In genomic region chr6:134086351-134086750, GRCm38 (mm10) we compare ENCODE assay signal across 14 mouse cellular contexts.
"Had no signal": no experiment of that assay in that cellular context is flagged by ENCODE, and none has a peak within 500 bp of the region (broad histone marks: within the 10 kb centered on the region; RNA-seq: fewer than 3 reads in every experiment).

No protein-coding gene starts in this region.

- H3K9me3 ChIP-seq: kidney, embryonic 15.5 days; midbrain, embryonic 12.5 days; neural tube, embryonic 13.5 days; stomach, embryonic 15.5 days had no signal

- H3K4me1 ChIP-seq: midbrain, embryonic 12.5 days had no signal

- H3K9ac ChIP-seq: kidney, embryonic 15.5 days; lung, embryonic 14.5 days; midbrain, embryonic 12.5 days; neural tube, embryonic 13.5 days; stomach, embryonic 15.5 days had no signal

- H3K27ac ChIP-seq: kidney, embryonic 15.5 days; left cerebral cortex, adult 2 months; midbrain, embryonic 12.5 days; neural tube, embryonic 13.5 days; stomach, embryonic 15.5 days had no signal

- DNase-seq: kidney, adult 2 months; kidney, postnatal 14 days; lung, embryonic 14.5 days; lung, postnatal 10 days; lung, postnatal 4 days; right cerebral cortex, postnatal 14 days; thymus, postnatal 36 days had no signal

- H3K4me2 ChIP-seq: kidney, embryonic 15.5 days; liver, embryonic 11.5 days; lung, embryonic 14.5 days; midbrain, embryonic 12.5 days; neural tube, embryonic 13.5 days; stomach, embryonic 15.5 days had no signal

- H3K27me3 ChIP-seq: kidney, embryonic 15.5 days; midbrain, embryonic 12.5 days; neural tube, embryonic 13.5 days; stomach, embryonic 15.5 days had no signal

- H3K4me3 ChIP-seq: kidney, embryonic 15.5 days; left cerebral cortex, adult 2 months; midbrain, embryonic 12.5 days; neural tube, embryonic 13.5 days; stomach, embryonic 15.5 days had no signal

- H3K36me3 ChIP-seq: kidney, embryonic 15.5 days; midbrain, embryonic 12.5 days; neural tube, embryonic 13.5 days; stomach, embryonic 15.5 days had no signal

- ATAC-seq: midbrain, embryonic 16.5 days had no signal
